Mouse (Mus musculus) CD4-positive, CD25-positive, alpha-beta regulatory T cell (primary cell): ENCODE data around the gene Tiprl. TPM values are rescaled to one million over a fixed set of nuclear protein-coding genes. Genes with fewer than 3 reads are reported as not detected.

ENCODE experiments used
- polyA plus RNA-seq: library from polyadenylated mRNA; unstranded; fragments of 100-300 nt; shearing (Covaris generic); gene quantifications from one replicate; pipeline ENCODE4 v1.2.1, GENCODE M21; 2017

Gene Tiprl
- polyA plus RNA-seq = 91.3 TPM

GRCm38 (mm10) chr1:165236321-165237298 lies at the start of gene Tiprl:
Tiprl (minus strand) TSS chr1:165236996.

GRCm38 (mm10) chr1:165193880-165194661 lies 42.7 kb downstream of the Tiprl start, which contains the start of gene Sft2d2:
Sft2d2 (minus strand) TSS chr1:165194438.

Other genes starting within 250 kb of the Tiprl start
- 0.18 TPM for gene Tbx19, start 76.2 kb downstream of the Tiprl start, polyA plus RNA-seq
- 47.8 TPM for gene Sft2d2, start 42.6 kb downstream of the Tiprl start, polyA plus RNA-seq
- gene Gpr161, start 58.8 kb upstream of the Tiprl start, polyA plus RNA-seq = 0.12 TPM
- gene Dcaf6, start 223.5 kb upstream of the Tiprl start, polyA plus RNA-seq = 14.2 TPM
- 128 TPM for gene Mpc2, start 223.6 kb upstream of the Tiprl start, polyA plus RNA-seq
- not detected for gene Adcy10, start 248.2 kb upstream of the Tiprl start, polyA plus RNA-seq